Mouse (Mus musculus) ES-E14 (cell line): ENCODE data around the gene Rufy4.

ENCODE experiments used
- CHD2 ChIP-seq: IDR thresholded peaks from 2 replicates; pipeline ENCODE4 v1.6.1; 2014; ENCODE audit warnings: mild to moderate bottlenecking, low read depth, low read length, inconsistent platforms
- HCFC1 ChIP-seq: IDR thresholded peaks from 2 replicates; pipeline ENCODE4 v1.6.1; 2012; ENCODE audit warnings: low read length, inconsistent platforms, borderline replicate concordance; ENCODE audit not compliant: insufficient read depth
- MAFK ChIP-seq: IDR thresholded peaks from 2 replicates; pipeline ENCODE4 v1.6.1; 2014; ENCODE audit warnings: mild to moderate bottlenecking, low read depth, low read length, inconsistent platforms; ENCODE audit not compliant: insufficient read depth
- ZNF384 ChIP-seq: IDR thresholded peaks from 2 replicates; pipeline ENCODE4 v1.6.1; 2012; ENCODE audit warnings: low read depth, low read length, inconsistent platforms

DNA sequence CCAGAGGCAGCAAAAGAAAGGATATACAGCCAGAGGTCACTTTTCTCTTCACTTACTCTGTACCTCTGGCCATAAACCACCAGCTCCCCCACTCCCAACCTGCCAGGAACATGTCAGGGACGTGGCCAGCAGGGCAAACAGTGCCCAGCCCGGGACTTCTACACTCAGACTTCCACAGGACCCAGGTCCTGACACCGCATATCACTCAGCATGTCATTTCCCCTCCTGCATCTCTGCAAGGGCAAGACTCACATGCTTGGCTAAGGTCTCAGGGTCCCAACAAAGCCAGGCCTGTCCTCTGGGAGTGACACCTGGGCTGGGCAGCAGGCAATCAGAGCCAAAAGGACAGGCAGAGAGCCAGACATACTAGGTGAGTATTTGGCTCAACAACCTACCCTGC, 12.3 kb upstream of the Rufy4 start:
- TF ChIP-seq ZNF384 (no peak), CHD2 (no peak), HCFC1 (no peak), MAFK (no peak)
